Mouse (Mus musculus): ENCODE measurements at regions not wholly inside any gene's neighbourhood (a gene's known extent, or its start where the extent isn't known, plus 50 kb on each side); places are given as distances from the start of the nearest gene placed in this dataset.

DNA sequence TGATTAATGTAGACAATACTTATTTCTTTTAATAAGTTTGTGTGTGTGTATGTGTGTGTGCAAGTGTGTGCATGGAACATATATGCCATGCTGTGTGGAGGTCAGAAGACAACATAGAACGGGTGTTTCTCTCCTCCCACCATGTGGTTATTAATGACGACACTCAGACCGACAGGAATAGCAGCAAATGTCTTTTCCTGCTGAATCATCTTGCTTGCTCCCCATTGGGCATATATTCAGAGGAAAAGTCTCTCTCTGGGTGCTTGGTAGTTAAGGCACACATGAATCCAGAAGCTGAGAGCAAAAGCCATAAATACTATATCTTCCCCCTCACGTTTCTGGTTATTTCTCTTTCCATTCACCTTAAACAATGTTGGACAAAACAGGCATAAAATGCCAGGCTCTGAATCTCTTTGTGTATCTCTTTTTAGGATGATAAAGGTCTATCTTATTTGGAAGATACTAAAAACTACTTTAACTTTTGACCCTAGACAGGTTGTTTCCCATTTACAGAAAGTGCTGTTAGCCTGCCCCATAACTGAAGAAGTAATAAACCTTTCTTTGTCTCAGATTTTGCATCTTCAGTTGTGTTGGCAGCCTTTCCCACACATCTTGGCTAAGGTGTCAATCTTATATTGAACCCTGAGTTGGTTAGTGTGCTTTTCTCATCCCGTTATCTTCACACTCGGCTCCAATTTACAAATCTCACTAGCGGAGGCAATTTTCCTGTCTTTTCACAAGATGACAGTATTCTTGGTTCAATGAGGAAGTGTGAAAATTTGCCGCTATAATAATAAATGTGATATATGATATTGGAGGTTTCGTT, 337.9 kb downstream of the Pdha2 start:
- no peak for DNase-seq

DNA sequence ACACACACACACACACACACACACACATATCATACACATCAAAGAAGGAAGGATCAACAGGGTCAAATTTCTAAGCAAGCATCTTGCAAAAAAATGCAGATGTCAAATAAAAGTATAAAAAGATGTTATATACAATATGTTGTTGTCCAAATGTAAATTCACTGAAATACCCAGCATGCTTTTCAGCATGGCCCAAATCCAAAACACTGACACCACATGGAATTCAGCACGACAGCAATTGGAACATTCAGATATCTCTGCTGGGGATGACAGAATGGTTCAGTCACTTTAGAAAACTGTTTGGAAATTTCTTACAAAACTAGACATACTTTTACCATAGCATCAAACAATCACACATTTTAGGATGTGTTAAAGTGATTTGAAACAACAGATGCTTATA, 339.6 kb downstream of the Pdha2 start:
- no peak for DNase-seq

DNA sequence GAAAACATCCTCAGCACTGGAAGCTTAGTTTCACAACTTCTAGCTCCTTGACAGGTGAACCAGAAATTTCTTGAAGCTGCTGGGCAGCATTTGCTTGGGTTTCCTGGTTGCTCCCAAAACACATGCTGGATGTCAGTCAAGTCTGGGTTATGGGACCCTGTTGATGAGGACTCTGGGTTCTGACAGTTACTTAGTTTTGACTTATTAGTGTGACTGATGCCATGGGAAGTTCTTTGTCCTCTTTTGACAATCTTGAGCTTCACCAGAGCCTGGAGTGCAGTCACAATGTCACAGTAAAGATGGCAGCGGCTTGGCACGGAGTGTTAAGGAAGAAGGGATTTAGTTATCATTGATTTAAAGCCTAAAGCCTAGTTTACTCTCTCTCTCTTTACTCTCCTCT, 340.9 kb downstream of the Pdha2 start:
- DNase-seq, result no peak

DNA sequence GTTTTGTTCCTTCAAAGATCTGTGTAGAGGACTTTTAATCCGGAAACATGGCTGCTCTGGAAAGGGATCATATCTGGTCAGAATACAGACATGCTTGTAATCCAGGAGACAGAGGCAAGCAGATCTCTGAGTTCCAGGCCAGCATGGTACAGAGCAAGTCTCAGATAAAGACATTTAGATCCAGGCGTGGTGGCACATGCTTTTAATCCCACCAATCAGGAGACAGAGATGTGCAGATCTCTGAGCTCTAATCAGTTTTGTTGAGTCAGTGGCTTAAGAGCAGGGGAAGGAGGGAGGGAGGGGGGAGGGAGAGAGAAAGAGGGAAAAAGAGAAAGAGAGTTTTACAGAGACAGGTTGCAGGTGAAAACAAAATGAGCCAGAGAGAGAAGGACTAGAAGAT, 372.0 kb downstream of the Pdha2 start:
- DNase-seq, result no peak

DNA sequence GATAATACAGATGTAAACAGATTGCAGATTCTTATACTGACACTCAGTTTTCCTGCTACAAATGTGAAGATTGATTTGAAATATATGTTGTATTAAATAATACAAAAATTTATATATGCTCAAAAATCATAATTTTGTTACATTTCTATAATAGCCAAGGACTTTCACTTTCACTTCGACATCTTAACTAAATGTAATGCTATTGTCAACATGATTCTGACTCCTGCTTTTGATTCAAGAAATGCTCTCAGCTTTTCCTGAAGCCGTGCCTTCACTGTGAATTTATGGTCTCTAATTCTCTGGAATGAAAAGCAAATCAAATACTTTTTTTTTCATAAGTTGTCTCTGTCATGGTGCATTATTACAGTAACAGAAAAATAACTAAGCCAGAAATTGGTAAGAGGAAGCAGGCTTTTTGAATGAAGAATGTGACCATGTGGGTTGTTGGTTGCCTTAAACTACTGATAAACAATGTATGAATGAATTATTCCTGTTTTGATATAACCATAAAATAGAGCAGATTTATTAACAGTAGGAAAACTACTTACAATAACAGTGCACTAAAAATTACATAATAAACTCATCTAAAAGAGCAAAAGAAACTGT, 374.1 kb downstream of the Pdha2 start:
- no peak for DNase-seq

GRCm38 (mm10) chr3:140821266-140821665, 390.9 kb downstream of the Pdha2 start:
- no peak for DNase-seq

DNA sequence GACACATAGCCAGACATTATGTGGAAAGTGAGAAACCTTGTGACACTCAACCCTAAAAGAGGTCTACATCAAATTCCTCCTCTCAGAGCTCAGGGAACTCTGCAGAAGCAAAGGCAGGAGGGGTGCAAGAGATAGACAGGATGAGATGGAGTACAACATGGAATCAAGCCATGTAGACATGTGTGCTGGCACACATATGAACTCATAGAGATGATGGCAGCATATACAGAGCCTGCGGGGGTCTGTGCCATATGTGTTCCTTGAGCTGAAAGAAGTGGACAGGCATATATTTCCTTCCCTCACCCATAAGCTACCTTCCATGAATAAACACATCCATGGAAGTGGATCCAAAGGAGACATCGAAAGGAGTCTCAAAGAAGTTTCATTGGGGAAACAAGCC, 406.6 kb downstream of the Pdha2 start:
- no peak for DNase-seq

DNA sequence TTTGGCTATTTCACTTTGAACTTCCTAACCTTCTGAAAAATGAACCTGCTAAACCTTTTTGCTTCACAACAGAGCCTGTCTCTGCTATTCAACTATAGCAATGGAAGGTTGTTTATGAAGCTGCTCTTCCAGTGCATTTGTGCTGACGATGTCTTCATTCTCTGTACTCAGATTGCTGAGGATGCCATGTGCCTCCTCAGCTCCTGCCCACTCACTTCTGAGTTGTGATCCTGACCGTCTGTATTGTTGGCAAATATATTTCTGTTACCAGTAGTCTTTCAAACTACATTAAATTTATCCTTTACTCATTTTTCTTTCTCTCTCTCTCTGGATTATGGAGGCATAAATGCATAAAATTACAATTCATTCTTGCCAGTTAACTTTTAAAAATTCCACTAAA, 419.2 kb downstream of the Pdha2 start:
- DNase-seq, result no peak

GRCm38 (mm10) chr3:140785700-140786099, 426.5 kb downstream of the Pdha2 start:
- no peak for DNase-seq

DNA sequence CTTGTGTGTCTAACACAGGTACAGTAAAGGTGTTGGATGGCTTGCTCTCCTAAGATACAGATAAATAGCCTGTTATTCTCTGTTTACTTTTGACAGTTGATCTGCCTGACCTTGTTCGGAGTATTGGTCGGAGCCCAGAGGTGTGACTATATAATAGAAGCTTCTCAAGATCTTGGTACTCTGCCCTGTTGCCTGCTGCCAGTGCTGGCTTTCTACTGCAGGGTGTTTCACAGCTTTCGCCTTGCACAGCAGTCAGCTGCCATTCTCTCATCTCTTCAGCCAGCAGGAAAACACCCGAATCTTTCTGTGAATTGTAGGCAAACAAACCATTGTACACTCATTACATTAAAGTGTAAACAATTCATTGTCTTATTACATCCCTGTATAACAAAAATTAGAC, 452.1 kb downstream of the Pdha2 start:
- no peak for DNase-seq

DNA sequence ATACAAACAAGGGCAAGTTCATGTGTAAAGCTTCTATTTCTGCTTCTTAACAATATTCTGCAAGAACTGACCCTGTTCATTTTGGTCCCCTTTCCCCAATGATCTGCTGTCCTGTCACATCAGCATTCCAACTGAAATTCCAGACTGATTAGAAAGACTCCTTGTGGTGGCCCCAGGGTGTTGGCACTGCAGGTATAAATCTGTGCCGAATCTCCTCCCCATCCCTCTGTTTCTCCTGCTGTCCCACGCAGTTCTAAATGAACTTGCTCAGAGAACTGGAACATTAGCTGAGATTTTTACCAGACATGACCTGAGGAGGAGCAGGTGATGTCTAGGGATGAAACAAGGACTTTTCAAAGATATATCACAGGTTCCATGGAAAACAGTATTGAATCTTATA, 467.7 kb downstream of the Pdha2 start:
- peak; percentile 12 for DNase-seq

GRCm38 (mm10) chr3:140740430-140740829, 471.7 kb downstream of the Pdha2 start:
- no peak for DNase-seq

DNA sequence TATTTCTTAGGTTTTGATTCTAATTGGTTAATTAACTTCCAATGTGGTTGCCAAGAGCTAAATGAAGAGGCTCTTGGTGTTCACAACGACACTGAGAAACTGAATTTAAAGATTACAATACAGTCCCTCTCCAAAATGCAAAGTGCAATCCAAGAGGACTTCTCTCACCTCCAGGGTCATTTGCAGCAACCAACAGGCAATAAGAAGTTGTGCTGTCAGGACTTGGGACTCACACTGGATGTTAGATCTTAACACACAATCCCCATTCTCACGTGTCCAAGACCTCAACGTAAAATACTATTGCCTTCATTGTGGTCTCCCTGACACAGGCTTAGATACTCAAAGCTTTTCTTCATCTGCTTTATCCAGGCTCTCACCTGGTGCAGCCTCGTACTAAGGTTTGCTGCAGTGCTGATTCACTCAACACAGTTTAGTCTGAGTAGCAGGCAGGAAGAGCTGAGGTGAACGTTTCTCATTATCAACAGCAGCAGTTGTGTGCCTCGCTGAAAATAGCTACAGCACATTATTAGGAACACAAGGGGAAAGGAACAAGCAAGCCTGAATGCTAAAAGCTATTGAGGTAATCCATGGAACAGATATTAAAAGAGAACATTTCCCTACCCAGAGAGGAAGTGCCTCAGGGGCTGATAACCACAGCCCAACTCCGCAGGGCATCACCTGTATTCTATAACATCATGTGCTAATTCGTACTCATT, 473.3 kb downstream of the Pdha2 start:
- DNase-seq, result no peak

DNA sequence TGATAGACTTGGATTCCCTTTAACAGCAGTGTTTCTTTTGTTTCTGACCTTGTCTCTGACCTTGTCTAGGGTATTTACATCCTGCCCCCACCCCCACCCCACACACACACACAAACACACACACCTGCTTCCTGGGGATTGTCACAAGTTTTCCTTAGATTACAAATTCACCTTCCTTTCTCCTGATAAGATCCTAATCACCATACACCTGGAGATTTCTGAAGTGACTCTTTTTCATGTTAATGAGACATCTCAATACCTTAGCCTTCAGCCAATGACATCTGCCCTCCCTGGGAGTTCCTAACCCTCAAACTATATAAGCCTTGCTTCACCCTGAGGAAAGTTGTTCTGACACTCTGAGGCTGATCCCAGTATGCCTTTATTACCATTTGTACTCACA, 495.3 kb downstream of the Pdha2 start:
- DNase-seq, result no peak

GRCm38 (mm10) chr3:140707591-140708131, 504.5 kb downstream of the Pdha2 start:
- DNase-seq, result no peak

DNA sequence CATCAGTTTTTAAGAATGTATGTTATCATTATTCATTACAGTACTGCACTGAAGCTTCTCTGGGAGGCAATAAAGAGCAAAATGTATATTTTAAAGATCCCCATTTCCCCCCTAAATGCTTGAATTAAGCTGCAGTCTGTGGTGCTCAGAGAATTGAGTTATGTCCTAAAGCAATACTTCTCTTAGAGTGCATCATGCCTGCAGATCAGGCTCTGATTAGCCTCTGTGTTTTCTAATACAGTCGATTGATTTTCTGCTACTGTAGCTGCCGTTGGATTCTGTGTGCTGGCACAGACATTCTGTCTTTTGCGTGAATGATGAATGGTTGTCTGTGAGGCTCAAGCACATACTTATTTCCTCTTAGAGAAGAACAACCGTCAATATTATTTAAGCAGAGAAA, 505.4 kb downstream of the Pdha2 start:
- no peak for DNase-seq

DNA sequence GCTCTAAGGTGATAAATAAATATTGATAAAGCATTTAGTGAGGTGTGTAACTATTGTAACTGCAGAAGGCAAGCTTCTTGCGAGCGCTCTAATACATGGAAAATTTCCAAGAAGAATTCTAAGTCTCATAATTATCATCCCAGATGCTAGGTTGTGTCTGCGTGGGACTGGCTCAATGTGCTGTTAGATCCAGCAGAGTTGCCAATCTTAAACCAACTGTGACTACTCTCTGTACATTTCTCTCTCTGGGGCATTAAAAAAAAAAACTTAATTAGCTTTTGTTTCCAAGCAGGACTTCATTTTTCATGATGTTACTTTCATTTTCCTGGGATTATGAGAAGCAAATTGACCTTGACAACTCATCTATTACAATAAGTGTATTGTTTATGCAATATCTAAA, 506.6 kb downstream of the Pdha2 start:
- no peak for DNase-seq

- DNase-seq, result no peak
Observed at GRCm38 (mm10) chr3:140702929-140703328, 509.2 kb downstream of the Pdha2 start.

GRCm38 (mm10) chr3:140702271-140702681, 509.9 kb downstream of the Pdha2 start:
- no peak for DNase-seq

- DNase-seq, result no peak
Observed at GRCm38 (mm10) chr3:140697295-140697694, 514.9 kb downstream of the Pdha2 start.

GRCm38 (mm10) chr3:140682794-140683193, 529.4 kb downstream of the Pdha2 start:
- no peak for DNase-seq

- DNase-seq, result no peak
Observed at GRCm38 (mm10) chr3:140645785-140646388, 566.3 kb downstream of the Pdha2 start.

DNA sequence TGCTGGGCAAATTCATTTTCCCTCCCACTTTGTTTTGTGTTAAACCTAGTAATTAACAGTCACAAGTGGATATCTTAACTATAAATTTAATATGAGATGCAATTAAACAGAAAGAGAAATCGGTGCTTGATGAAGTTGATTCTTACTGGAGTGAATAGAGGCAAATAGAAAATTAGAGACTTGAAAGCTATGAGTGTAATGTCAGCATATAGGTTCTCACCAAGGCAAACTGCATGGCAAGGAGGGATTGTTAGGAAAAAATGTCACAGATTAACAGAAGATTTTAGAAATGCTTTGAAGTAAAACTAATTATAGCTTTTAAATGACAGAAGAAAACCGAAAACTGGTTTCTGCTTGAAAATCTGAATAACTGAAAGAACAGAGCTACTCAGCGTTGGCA, 592.3 kb downstream of the Pdha2 start:
- DNase-seq, result no peak

All from cerebellum, adult 11 months (tissue).